Mouse (Mus musculus): ENCODE measurements around the gene Denr. TPM values are rescaled to one million over a fixed set of nuclear protein-coding genes. Genes with fewer than 3 reads are reported as not detected.

Gene Denr
- total RNA-seq, 1 experiment = 78.2 TPM

- H3K4me1 ChIP-seq (ENCODE audit: control insufficient read depth in 2 of 2, insufficient read depth in 2 of 2, low read length in 2 of 2, poor library complexity in 1 of 2) = peaks cover 0 to 13% of the 10 kb centered on the region in 2 experiments; a peak in 2 of 4 replicates
- H3K4me3 ChIP-seq (ENCODE audit: insufficient read depth in 1 of 2, low read depth in 1 of 2, low read length in 2 of 2, poor library complexity in 1 of 2, severe bottlenecking in 1 of 2) = peak within 1 kb of the TSS; percentile 64 to 94
- TF ChIP-seq CHD2 (IDR thresholded peaks at IDR 0.05; ENCODE audit: low read depth, low read length) = no peak
- no peak for TF ChIP-seq HCFC1 (IDR thresholded peaks at IDR 0.05; ENCODE audit: borderline replicate concordance, insufficient read depth, low read length)
- TF ChIP-seq MAFK (IDR thresholded peaks at IDR 0.05; ENCODE audit: insufficient read depth, low read depth, low read length) = no peak
- no peak for TF ChIP-seq ZNF384 (IDR thresholded peaks at IDR 0.05; ENCODE audit: low read depth, low read length)
- TF ChIP-seq ZC3H11A (IDR thresholded peaks at IDR 0.05; ENCODE audit: borderline replicate concordance, low read depth, low read length) = no peak
- peak within 1 kb of the TSS; percentile 88 for H3K9ac ChIP-seq (ENCODE audit: insufficient read depth, low read depth, low read length, poor library complexity, severe bottlenecking)
- no peaks in the 10 kb centered on the region; the same call in 1 of the 2 replicates for H3K36me3 ChIP-seq (ENCODE audit: control insufficient read depth, insufficient read depth, low read length, poor library complexity, severe bottlenecking)
- H3K27ac ChIP-seq (ENCODE audit: insufficient read depth, low read depth, low read length, poor library complexity, severe bottlenecking) = no peak within 1 kb of the TSS
- in situ Hi-C loops (cut with MboI; ENCODE audit: low sequenced_read_pairs in 2 of 2, unreplicated experiment in 2 of 2) = no loop called here
- no peaks in the 10 kb centered on the region for H3K9me3 ChIP-seq (ENCODE audit: control insufficient read depth, insufficient read depth, low read depth, low read length)
- peak; percentile 47 for DNase-seq (ENCODE audit: low read depth, low spot score)
These were observed 66.6 kb downstream of the Denr start, which contains the start of gene Hip1r for GRCm38 (mm10) chr5:123973299-123974178. Gene Hip1r, plus strand, starts transcription at chr5:123973628.

DNA sequence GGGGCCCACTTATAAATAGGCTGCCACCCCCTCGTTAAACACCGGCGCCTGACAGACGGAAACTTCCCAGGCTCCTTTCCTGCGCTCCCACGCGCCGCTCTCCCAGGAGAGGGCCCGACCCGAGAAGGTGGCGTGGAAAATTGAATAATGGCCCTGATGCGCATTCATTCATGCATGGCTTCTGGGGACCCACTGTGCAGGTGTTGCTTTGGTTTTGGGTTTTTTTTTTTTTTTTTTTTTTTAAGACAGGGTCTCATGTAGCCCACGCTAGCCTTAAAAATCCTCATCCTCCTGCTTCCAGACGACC lies 67.2 kb downstream of the Denr start:
- Histone ChIP-seq H3K27ac (ENCODE audit: insufficient read depth, low read depth, low read length, poor library complexity, severe bottlenecking) (no peak overlapping the region), H3K4me1 (ENCODE audit: control insufficient read depth in 2 of 2, insufficient read depth in 2 of 2, low read length in 2 of 2, poor library complexity in 1 of 2) (peaks cover 0 to 16% of the 10 kb centered on the region in 2 experiments; a peak in 2 of 4 replicates), H3K4me3 (ENCODE audit: insufficient read depth in 1 of 2, low read depth in 1 of 2, low read length in 2 of 2, poor library complexity in 1 of 2, severe bottlenecking in 1 of 2) (peak overlapping the region; percentile 64 to 94), H3K9ac (ENCODE audit: insufficient read depth, low read depth, low read length, poor library complexity, severe bottlenecking) (peak overlapping the region; percentile 88), H3K36me3 (ENCODE audit: control insufficient read depth, insufficient read depth, low read length, poor library complexity, severe bottlenecking) (no peaks in the 10 kb centered on the region; the same call in 1 of the 2 replicates), H3K9me3 (ENCODE audit: control insufficient read depth, insufficient read depth, low read depth, low read length) (no peaks in the 10 kb centered on the region)
- TF ChIP-seq MAFK (IDR thresholded peaks at IDR 0.05; ENCODE audit: insufficient read depth, low read depth, low read length) (no peak), HCFC1 (IDR thresholded peaks at IDR 0.05; ENCODE audit: borderline replicate concordance, insufficient read depth, low read length) (no peak), CHD2 (IDR thresholded peaks at IDR 0.05; ENCODE audit: low read depth, low read length) (no peak), ZC3H11A (IDR thresholded peaks at IDR 0.05; ENCODE audit: borderline replicate concordance, low read depth, low read length) (no peak), ZNF384 (IDR thresholded peaks at IDR 0.05; ENCODE audit: low read depth, low read length) (no peak)
- in situ Hi-C loops (cut with MboI; ENCODE audit: low sequenced_read_pairs in 2 of 2, unreplicated experiment in 2 of 2) = no loop called here
- DNase-seq (ENCODE audit: low read depth, low spot score) = no peak

GRCm38 (mm10) chr5:123974616-123975111 lies 67.7 kb downstream of the Denr start:
- Histone ChIP-seq H3K4me1 (ENCODE audit: control insufficient read depth in 2 of 2, insufficient read depth in 2 of 2, low read length in 2 of 2, poor library complexity in 1 of 2) (peaks cover 0 to 17% of the 10 kb centered on the region in 2 experiments; a peak in 2 of 4 replicates), H3K27ac (ENCODE audit: insufficient read depth, low read depth, low read length, poor library complexity, severe bottlenecking) (no peak overlapping the region), H3K4me3 (ENCODE audit: insufficient read depth in 1 of 2, low read depth in 1 of 2, low read length in 2 of 2, poor library complexity in 1 of 2, severe bottlenecking in 1 of 2) (no peak overlapping the region; a peak in 2 of 4 replicates), H3K9ac (ENCODE audit: insufficient read depth, low read depth, low read length, poor library complexity, severe bottlenecking) (no peak overlapping the region), H3K36me3 (ENCODE audit: control insufficient read depth, insufficient read depth, low read length, poor library complexity, severe bottlenecking) (no peaks in the 10 kb centered on the region; the same call in 1 of the 2 replicates), H3K9me3 (ENCODE audit: control insufficient read depth, insufficient read depth, low read depth, low read length) (no peaks in the 10 kb centered on the region)
- DNase-seq (ENCODE audit: low read depth, low spot score) = no peak
- in situ Hi-C loops (cut with MboI; ENCODE audit: low sequenced_read_pairs in 2 of 2, unreplicated experiment in 2 of 2) = no loop called here
- TF ChIP-seq CHD2 (IDR thresholded peaks at IDR 0.05; ENCODE audit: low read depth, low read length) (no peak), MAFK (IDR thresholded peaks at IDR 0.05; ENCODE audit: insufficient read depth, low read depth, low read length) (no peak), ZC3H11A (IDR thresholded peaks at IDR 0.05; ENCODE audit: borderline replicate concordance, low read depth, low read length) (no peak), ZNF384 (IDR thresholded peaks at IDR 0.05; ENCODE audit: low read depth, low read length) (no peak), HCFC1 (IDR thresholded peaks at IDR 0.05; ENCODE audit: borderline replicate concordance, insufficient read depth, low read length) (no peak)

- in situ Hi-C loops (cut with MboI; ENCODE audit: low sequenced_read_pairs in 2 of 2, unreplicated experiment in 2 of 2) = no loop called here
- H3K9ac ChIP-seq (ENCODE audit: insufficient read depth, low read depth, low read length, poor library complexity, severe bottlenecking) = no peak overlapping the region
- no peaks in the 10 kb centered on the region for H3K9me3 ChIP-seq (ENCODE audit: control insufficient read depth, insufficient read depth, low read depth, low read length)
- no peak overlapping the region for H3K4me3 ChIP-seq (ENCODE audit: insufficient read depth in 1 of 2, low read depth in 1 of 2, low read length in 2 of 2, poor library complexity in 1 of 2, severe bottlenecking in 1 of 2)
- peaks cover 0 to 17% of the 10 kb centered on the region in 2 experiments; a peak in 2 of 4 replicates for H3K4me1 ChIP-seq (ENCODE audit: control insufficient read depth in 2 of 2, insufficient read depth in 2 of 2, low read length in 2 of 2, poor library complexity in 1 of 2)
- TF ChIP-seq ZC3H11A (IDR thresholded peaks at IDR 0.05; ENCODE audit: borderline replicate concordance, low read depth, low read length) = no peak
- TF ChIP-seq ZNF384 (IDR thresholded peaks at IDR 0.05; ENCODE audit: low read depth, low read length) = no peak
- no peak for TF ChIP-seq HCFC1 (IDR thresholded peaks at IDR 0.05; ENCODE audit: borderline replicate concordance, insufficient read depth, low read length)
- TF ChIP-seq MAFK (IDR thresholded peaks at IDR 0.05; ENCODE audit: insufficient read depth, low read depth, low read length) = no peak
- TF ChIP-seq CHD2 (IDR thresholded peaks at IDR 0.05; ENCODE audit: low read depth, low read length) = no peak
- DNase-seq (ENCODE audit: low read depth, low spot score) = no peak
- no peak overlapping the region for H3K27ac ChIP-seq (ENCODE audit: insufficient read depth, low read depth, low read length, poor library complexity, severe bottlenecking)
- H3K36me3 ChIP-seq (ENCODE audit: control insufficient read depth, insufficient read depth, low read length, poor library complexity, severe bottlenecking) = no peaks in the 10 kb centered on the region; the same call in 1 of the 2 replicates
These were observed 68.7 kb downstream of the Denr start for GRCm38 (mm10) chr5:123975668-123976180.

All from ES-E14 (cell line).